Mouse (Mus musculus) embryonic facial prominence, embryonic 12.5 days (tissue): ENCODE data around the gene Ccdc171. TPM values are rescaled to one million over a fixed set of nuclear protein-coding genes. Genes with fewer than 3 reads are reported as not detected.
"Not testable (repeated sequence)": the region's sequence is repeated elsewhere in the genome, so short reads cannot be mapped to it uniquely, and the experiment has no call there.

ENCODE experiments used
- ATAC-seq: fragments of 200-750 bp; cut with Nextera tagmentation; 2 replicates; pipeline ENCODE4 v1.8.0; 2017; ENCODE audit not compliant: insufficient number of reproducible peaks, insufficient read depth, low FRiP score, low TSS enrichment
- H3K27ac ChIP-seq: fragments of 300-500 bp; sonication (generic); 2 replicates; pipeline ENCODE4 v1.5.1; 2016; ENCODE audit warnings: mild to moderate bottlenecking
- H3K27me3 ChIP-seq: fragments of 300-500 bp; sonication (generic); 2 replicates; pipeline ENCODE4 v1.6.1; 2016; ENCODE audit warnings: mild to moderate bottlenecking, moderate library complexity
- H3K36me3 ChIP-seq: fragments of 300-500 bp; sonication (generic); 2 replicates; pipeline ENCODE4 v1.6.1; 2016; ENCODE audit warnings: mild to moderate bottlenecking
- H3K4me1 ChIP-seq: fragments of 300-500 bp; sonication (generic); 2 replicates; pipeline ENCODE4 v1.6.1; 2016
- H3K4me2 ChIP-seq: fragments of 300-500 bp; sonication (generic); replicated peaks from 2 replicates; pipeline ENCODE4 v1.6.1; 2016; ENCODE audit warnings: mild to moderate bottlenecking, moderate library complexity
- H3K4me3 ChIP-seq: fragments of 300-500 bp; sonication (generic); 2 replicates; pipeline ENCODE4 v1.5.1; 2016; ENCODE audit warnings: mild to moderate bottlenecking
- H3K9ac ChIP-seq: fragments of 300-500 bp; sonication (generic); 2 replicates; pipeline ENCODE4 v1.6.1; 2016; ENCODE audit warnings: mild to moderate bottlenecking, moderate library complexity
- H3K9me3 ChIP-seq: fragments of 300-500 bp; sonication (generic); 2 replicates; pipeline ENCODE4 v1.6.1; 2016; ENCODE audit warnings: mild to moderate bottlenecking, moderate library complexity
- WGBS: fragments of 180-500 bp; shearing (Covaris S2); methylation state at CpG from one replicate; pipeline ENCODE4 v1.1.7; 2016; 5-methylcytosine and 5-hydroxymethylcytosine counted together
- polyA plus RNA-seq: library from polyadenylated mRNA; unstranded; fragments of >200 nt; fragmentation: Nextera tagmentation; extraction: Ambion mirVana; gene quantifications from 2 replicates; pipeline ENCODE4 v1.2.1, GENCODE M21; 2016

Gene Ccdc171
- 6.3 and 8.1 TPM in 2 replicates for polyA plus RNA-seq

- Histone ChIP-seq H3K4me2 (peak within 1 kb of the TSS; percentile 60), H3K4me1 (no peaks in the 10 kb centered on the region), H3K36me3 (no peaks in the 10 kb centered on the region), H3K4me3 (peak within 1 kb of the TSS; percentile 77), H3K9me3 (no peaks in the 10 kb centered on the region), H3K27me3 (no peaks in the 10 kb centered on the region), H3K9ac (peak within 1 kb of the TSS; percentile 72), H3K27ac (peak within 1 kb of the TSS; percentile 97)
- WGBS, result under 1% methylated on average over 73 of the region's 73 CpGs
- peak; percentile 89 for ATAC-seq
Measured at GRCm38 (mm10) chr4:83524843-83525689, at the start of gene Ccdc171. TSS of gene Ccdc171 (plus strand) at chr4:83525545.

- Histone ChIP-seq H3K9ac (peak overlapping the region; percentile 95), H3K9me3 (no peaks in the 10 kb centered on the region), H3K27me3 (no peaks in the 10 kb centered on the region), H3K4me2 (peak overlapping the region; percentile 54), H3K27ac (no peak overlapping the region), H3K4me1 (peaks cover 15% of the 10 kb centered on the region; the same call in 1 of the 2 replicates), H3K4me3 (peak overlapping the region; percentile 95), H3K36me3 (peaks cover 19% of the 10 kb centered on the region)
- no peak for ATAC-seq
- 20% methylated on average over 12 of the region's 12 CpGs for WGBS
Measured at GRCm38 (mm10) chr4:83485250-83485649, 40.1 kb upstream of the Ccdc171 start.

GRCm38 (mm10) chr4:83485735-83486116, 39.6 kb upstream of the Ccdc171 start:
- Histone ChIP-seq H3K4me2 (peak overlapping the region; percentile 54), H3K9me3 (no peaks in the 10 kb centered on the region), H3K4me1 (peaks cover 15% of the 10 kb centered on the region; the same call in 1 of the 2 replicates), H3K9ac (peak overlapping the region; percentile 95), H3K4me3 (peak overlapping the region; percentile 95), H3K36me3 (peaks cover 19% of the 10 kb centered on the region), H3K27ac (peak overlapping the region; percentile 98), H3K27me3 (no peaks in the 10 kb centered on the region)
- peak; percentile 60 for ATAC-seq
- 1% methylated on average over 17 of the region's 40 CpGs for WGBS

- peak within 1 kb of the TSS; percentile 95 for H3K4me3 ChIP-seq
- ATAC-seq, result peak; percentile 92
- WGBS, result under 1% methylated on average over 50 of the region's 86 CpGs
- H3K27ac ChIP-seq, result peak within 1 kb of the TSS; percentile 98
- no peaks in the 10 kb centered on the region for H3K27me3 ChIP-seq
- H3K9me3 ChIP-seq, result no peaks in the 10 kb centered on the region
- H3K4me1 ChIP-seq, result peaks cover 15% of the 10 kb centered on the region; the same call in 1 of the 2 replicates
- H3K4me2 ChIP-seq, result peak within 1 kb of the TSS; percentile 54
- peaks cover 15% of the 10 kb centered on the region for H3K36me3 ChIP-seq
- H3K9ac ChIP-seq, result peak within 1 kb of the TSS; percentile 95
Measured at GRCm38 (mm10) chr4:83486117-83486901, 39.0 kb upstream of the Ccdc171 start, which contains the start of gene Psip1. TSS of gene Psip1 (minus strand) at chr4:83486459.

- H3K27ac ChIP-seq, result peak overlapping the region; percentile 81
- WGBS, result 13% methylated on average over 5 of the region's 5 CpGs
- ATAC-seq, result no peak
- H3K9me3 ChIP-seq, result no peaks in the 10 kb centered on the region
- H3K4me2 ChIP-seq, result no peak overlapping the region
- H3K9ac ChIP-seq, result no peak overlapping the region
- H3K36me3 ChIP-seq, result no peaks in the 10 kb centered on the region
- no peaks in the 10 kb centered on the region for H3K27me3 ChIP-seq
- peaks cover 11% of the 10 kb centered on the region; the same call in 1 of the 2 replicates for H3K4me1 ChIP-seq
- H3K4me3 ChIP-seq, result no peak overlapping the region
Measured at GRCm38 (mm10) chr4:83489121-83489520, 36.2 kb upstream of the Ccdc171 start.

GRCm38 (mm10) chr4:83493112-83493511, 32.2 kb upstream of the Ccdc171 start:
- H3K27ac ChIP-seq, result no peak overlapping the region
- no peak for ATAC-seq

GRCm38 (mm10) chr4:83497013-83497412, 28.3 kb upstream of the Ccdc171 start:
- ATAC-seq, H3K36me3 ChIP-seq, H3K9ac ChIP-seq, H3K4me1 ChIP-seq, H3K27ac ChIP-seq, H3K9me3 ChIP-seq, H3K4me3 ChIP-seq, H3K4me2 ChIP-seq, H3K27me3 ChIP-seq: not testable (repeated sequence)
- 91% methylated on average over 5 of the region's 5 CpGs for WGBS

More at GRCm38 (mm10) chr4:83493112-83493511, 32.2 kb upstream of the Ccdc171 start:
- WGBS, result 88% methylated on average over 1 of the region's 1 CpGs
- Histone ChIP-seq H3K36me3 (no peaks in the 10 kb centered on the region), H3K4me2 (no peak overlapping the region), H3K4me3 (no peak overlapping the region), H3K4me1 (0 out of 2 replicates have a peak, but pooled peaks cover 5% of the 10 kb centered on the region), H3K9ac (no peak overlapping the region), H3K9me3 (no peaks in the 10 kb centered on the region), H3K27me3 (no peaks in the 10 kb centered on the region)

GRCm38 (mm10) chr4:83500154-83501036, 24.9 kb upstream of the Ccdc171 start:
- Histone ChIP-seq H3K4me1 (no peaks in the 10 kb centered on the region), H3K4me2 (peak overlapping the region; percentile 52), H3K36me3 (no peaks in the 10 kb centered on the region), H3K9me3 (no peaks in the 10 kb centered on the region), H3K4me3 (peak overlapping the region; percentile 30), H3K9ac (0 out of 2 replicates have a peak overlapping the region, but pooled peaks have one; percentile 8), H3K27me3 (no peaks in the 10 kb centered on the region), H3K27ac (peak overlapping the region; percentile 69)
- 4% methylated on average over 22 of the region's 22 CpGs for WGBS
- peak; percentile 77 for ATAC-seq

- ATAC-seq, result peak; percentile 52; the same call in 1 of the 2 replicates
- Histone ChIP-seq H3K27ac (peak overlapping the region; percentile 55; the same call in 1 of the 2 replicates), H3K27me3 (no peaks in the 10 kb centered on the region), H3K9ac (0 out of 2 replicates have a peak overlapping the region, but pooled peaks have one; percentile 8), H3K4me2 (peak overlapping the region; percentile 52), H3K4me1 (no peaks in the 10 kb centered on the region), H3K36me3 (no peaks in the 10 kb centered on the region), H3K4me3 (peak overlapping the region; percentile 30), H3K9me3 (no peaks in the 10 kb centered on the region)
- 37% methylated on average over 7 of the region's 7 CpGs for WGBS
Measured at GRCm38 (mm10) chr4:83501037-83501430, 24.3 kb upstream of the Ccdc171 start.

GRCm38 (mm10) chr4:83509600-83509999, 15.7 kb upstream of the Ccdc171 start:
- no peak overlapping the region for H3K4me2 ChIP-seq
- no peaks in the 10 kb centered on the region for H3K9me3 ChIP-seq
- ATAC-seq, result no peak
- H3K27me3 ChIP-seq, result no peaks in the 10 kb centered on the region
- no peaks in the 10 kb centered on the region for H3K36me3 ChIP-seq
- H3K4me3 ChIP-seq, result no peak overlapping the region
- no peak overlapping the region for H3K9ac ChIP-seq
- WGBS, result 26% methylated on average over 2 of the region's 2 CpGs
- H3K27ac ChIP-seq, result no peak overlapping the region
- H3K4me1 ChIP-seq, result no peaks in the 10 kb centered on the region

GRCm38 (mm10) chr4:83511083-83511482, 14.3 kb upstream of the Ccdc171 start:
- no peaks in the 10 kb centered on the region for H3K36me3 ChIP-seq
- no peak overlapping the region for H3K27ac ChIP-seq
- no peak for ATAC-seq
- 41% methylated on average over 8 of the region's 8 CpGs for WGBS
- H3K9ac ChIP-seq, result no peak overlapping the region
- H3K4me1 ChIP-seq, result no peaks in the 10 kb centered on the region
- H3K9me3 ChIP-seq, result no peaks in the 10 kb centered on the region
- no peaks in the 10 kb centered on the region for H3K27me3 ChIP-seq
- H3K4me2 ChIP-seq, result no peak overlapping the region
- H3K4me3 ChIP-seq, result no peak overlapping the region
